Mouse (Mus musculus) right cerebral cortex, postnatal 4 days (tissue): ENCODE data around the gene Bnip1.

Source experiments
- DNase-seq: peaks from one replicate; pipeline ENCODE4 v3.0.0-alpha.2; 2022

Gene Bnip1

GRCm38 (mm10) chr17:26841981-26842380 is 61.1 kb downstream of the Bnip1 start:
- DNase-seq: no peak
